Mouse (Mus musculus) right cerebral cortex, postnatal 36 days (tissue): Measurements from ENCODE around the gene Tmem211.

Experiments
- DNase-seq, 2 experiments: peaks; one replicate each; pipeline ENCODE4 v3.0.0; 2022; ENCODE audit warnings: low spot score in 2 of 2, mixed read lengths in 1 of 2

The Tmem211 gene

DNA sequence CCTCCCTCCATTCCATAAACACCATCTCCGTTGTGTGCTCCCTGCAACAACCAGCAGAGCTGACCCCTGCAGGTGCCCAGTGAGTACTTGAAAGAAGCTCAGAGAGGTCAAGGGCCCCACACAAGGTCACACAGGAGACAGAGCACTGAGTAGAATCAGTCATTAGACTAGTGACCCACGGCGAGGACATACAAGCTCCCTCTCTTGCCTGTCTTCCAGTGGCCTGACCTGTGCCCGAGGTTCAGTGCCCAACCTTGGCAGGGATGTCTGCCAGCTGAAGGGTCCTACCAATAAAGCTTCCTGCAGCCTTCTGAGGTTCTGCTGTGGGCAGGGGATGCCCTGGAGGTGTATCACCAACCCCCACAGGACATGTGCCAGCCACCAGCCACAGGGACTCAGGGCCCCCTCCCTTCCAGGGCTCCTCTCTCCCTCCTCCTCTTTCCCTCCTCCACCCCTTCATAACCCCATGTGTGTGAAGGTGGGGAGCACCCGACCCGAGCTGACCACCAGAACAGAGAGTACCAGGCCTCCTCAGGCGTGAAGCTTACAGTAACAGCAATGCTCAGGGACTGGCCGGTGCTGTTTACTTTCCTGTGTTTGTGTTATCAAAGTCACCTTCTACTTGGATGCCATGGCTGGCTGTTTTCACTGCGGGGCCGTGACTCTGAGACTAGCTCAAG lies 14.4 kb upstream of the Tmem211 start:
- DNase-seq, result no peak

- DNase-seq, result no peak
These were observed 12.7 kb upstream of the Tmem211 start for GRCm38 (mm10) chr5:113214041-113214440.

- no peak for DNase-seq
These were observed 12.3 kb upstream of the Tmem211 start for GRCm38 (mm10) chr5:113214455-113214854.

DNA sequence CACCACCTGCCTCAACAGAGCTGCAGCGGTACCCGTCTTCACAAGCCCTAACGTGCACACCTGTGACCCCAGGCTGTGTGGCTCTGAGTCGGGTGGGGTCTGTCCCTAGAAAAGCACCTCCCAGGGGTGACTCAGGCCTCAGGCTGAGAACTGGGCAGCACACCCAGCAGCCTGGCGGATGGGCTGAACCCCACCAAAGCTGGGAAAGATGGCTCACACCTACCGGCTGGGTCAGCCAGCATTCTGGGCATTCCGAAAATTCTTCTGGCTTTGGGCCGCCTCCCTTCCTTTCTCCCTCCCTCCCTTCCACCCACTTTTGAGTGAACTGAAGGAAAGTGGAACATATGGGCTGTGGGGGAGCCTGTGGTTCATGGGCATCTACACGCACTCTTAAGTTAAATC lies 11.1 kb upstream of the Tmem211 start:
- no peak for DNase-seq

GRCm38 (mm10) chr5:113216328-113216960 lies 10.3 kb upstream of the Tmem211 start:
- DNase-seq, result peak in 1 of 2 experiments; percentile 39

- DNase-seq, result no peak
These were observed 9.6 kb upstream of the Tmem211 start for GRCm38 (mm10) chr5:113217076-113217475.

DNA sequence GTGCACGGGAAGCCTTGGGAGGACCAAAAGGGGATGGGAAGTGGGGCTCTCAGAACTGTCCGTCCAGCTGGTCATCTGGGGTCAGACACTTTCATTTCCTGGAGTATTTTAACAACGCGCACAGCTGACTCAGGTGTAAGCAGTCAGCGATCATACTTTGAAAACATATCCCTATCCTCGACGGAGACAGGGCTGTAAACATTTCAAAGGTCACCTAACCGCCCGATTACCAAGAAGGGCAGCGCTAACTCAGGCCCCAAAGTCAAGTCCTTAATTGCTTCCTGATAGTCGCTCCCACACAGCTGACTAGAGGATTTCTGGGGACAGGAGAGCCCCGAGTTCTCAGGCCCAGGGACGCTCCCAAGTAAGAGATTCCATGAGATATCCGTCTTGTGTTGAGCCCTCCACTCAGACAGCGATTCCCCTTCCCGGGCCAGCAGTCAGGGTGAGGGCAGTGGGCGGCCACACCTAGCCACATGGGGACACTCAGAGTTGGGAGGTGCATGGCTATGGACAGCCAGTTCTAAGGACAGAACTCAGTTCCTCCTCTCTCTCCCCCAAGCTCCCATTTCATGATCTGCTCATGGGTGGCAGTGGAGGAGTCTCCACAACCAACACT lies 8.0 kb upstream of the Tmem211 start:
- no peak for DNase-seq

GRCm38 (mm10) chr5:113219450-113219849 lies 7.3 kb upstream of the Tmem211 start:
- no peak for DNase-seq

- no peak for DNase-seq
These were observed 6.8 kb upstream of the Tmem211 start for GRCm38 (mm10) chr5:113219876-113220275.

GRCm38 (mm10) chr5:113220383-113221146 lies 6.1 kb upstream of the Tmem211 start:
- no peak for DNase-seq

GRCm38 (mm10) chr5:113221147-113221865 lies 5.4 kb upstream of the Tmem211 start, which contains the start of gene 2900026A02Rik:
Gene 2900026A02Rik, minus strand, starts transcription at chr5:113221236.
- peak in 1 of 2 experiments; percentile 50 for DNase-seq

DNA sequence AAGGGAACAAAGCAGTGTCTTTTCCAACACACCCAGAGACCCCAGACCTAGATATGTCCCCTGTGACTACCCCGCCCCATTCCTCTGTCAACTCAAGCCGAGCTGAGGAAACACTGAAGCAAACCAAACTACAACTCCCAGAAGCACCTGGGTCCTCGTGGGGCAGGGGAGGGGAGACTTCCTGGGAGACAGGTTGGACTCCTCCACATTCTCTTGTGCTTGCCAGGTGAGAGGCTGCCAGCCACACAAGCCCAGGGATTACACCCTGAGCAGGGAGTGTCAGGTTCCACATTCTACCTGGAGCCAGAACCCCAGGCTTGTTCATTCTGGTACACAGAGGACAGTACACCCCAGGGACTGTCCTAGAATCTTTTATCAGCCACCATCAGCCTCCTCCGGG lies 2.8 kb upstream of the Tmem211 start:
- DNase-seq, result no peak

GRCm38 (mm10) chr5:113225271-113225670 lies 1.4 kb upstream of the Tmem211 start:
- no peak for DNase-seq

GRCm38 (mm10) chr5:113225686-113226435 lies 848 bp upstream of the Tmem211 start:
- no peak for DNase-seq

GRCm38 (mm10) chr5:113230196-113230595 lies 3.5 kb downstream of the Tmem211 start:
- no peak for DNase-seq

- no peak for DNase-seq
These were observed 22.7 kb downstream of the Tmem211 start for GRCm38 (mm10) chr5:113249263-113249930.

DNA sequence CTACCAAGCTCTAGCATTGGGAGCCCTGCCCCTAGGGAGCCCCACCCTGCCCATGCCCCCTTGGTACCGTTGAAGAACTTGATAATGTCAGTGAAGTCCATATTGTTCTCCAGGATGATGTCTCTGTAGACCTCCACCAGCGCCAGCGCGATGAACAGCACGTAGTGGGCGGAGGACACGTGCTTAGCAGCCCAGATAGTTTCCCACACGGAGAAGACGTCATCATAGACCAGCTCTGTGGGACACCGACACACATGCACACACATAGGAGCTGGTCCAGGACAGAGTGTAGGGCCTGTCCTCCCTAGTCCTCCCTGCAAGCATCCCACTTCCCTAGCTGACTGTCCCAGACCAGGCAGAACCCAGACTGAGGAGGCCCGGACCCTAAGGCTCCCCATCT lies 24.1 kb downstream of the Tmem211 start:
- DNase-seq, result peak in 1 of 2 experiments; percentile 27

- no peak for DNase-seq
These were observed 38.9 kb downstream of the Tmem211 start for GRCm38 (mm10) chr5:113265637-113266036.

DNA sequence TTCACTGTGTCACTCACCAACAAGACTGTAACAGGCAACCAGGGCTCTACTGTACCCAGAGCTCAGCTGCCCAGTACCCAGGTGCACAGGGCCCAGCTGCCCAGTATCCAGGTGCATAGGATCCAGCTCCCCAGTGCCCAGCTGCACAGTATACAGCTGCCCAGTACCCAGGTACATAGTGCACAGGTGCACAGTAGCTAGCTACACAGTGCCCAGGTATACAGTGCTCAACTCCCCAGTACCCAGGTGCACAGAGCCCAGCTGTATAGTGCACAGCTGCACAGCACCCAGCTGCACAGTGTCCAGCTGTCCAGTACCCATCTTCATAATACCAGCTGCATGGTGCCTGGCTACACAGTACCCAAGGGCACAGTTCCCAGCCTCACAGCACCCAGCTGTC lies 41.5 kb downstream of the Tmem211 start:
- no peak for DNase-seq

GRCm38 (mm10) chr5:113270043-113270442 lies 43.3 kb downstream of the Tmem211 start:
- DNase-seq, result no peak
